Mouse (Mus musculus): ENCODE measurements around the gene Itgb1. TPM values are rescaled to one million over a fixed set of nuclear protein-coding genes. Genes with fewer than 3 reads are reported as not detected.

The Itgb1 gene
- polyA plus RNA-seq, 1 experiment = 284 TPM

DNA sequence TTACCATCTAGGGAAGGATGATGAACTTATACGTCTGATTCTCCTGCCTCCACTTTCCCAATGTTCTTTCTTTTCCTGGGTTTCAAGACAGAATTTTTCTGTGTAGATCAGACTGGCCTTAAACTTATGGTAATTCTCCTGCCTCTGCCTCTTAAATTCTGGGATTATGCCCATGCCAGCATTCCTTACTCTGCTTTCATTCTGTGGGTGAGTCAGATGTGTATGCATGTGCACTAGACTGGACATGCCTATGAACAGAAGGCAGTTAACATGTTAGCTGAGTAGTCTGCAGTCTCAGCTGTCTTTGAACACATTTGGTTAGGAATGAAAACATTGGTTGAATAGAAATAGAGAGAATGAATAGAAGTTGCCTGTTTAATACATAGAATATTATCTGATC, 18.9 kb downstream of the Itgb1 start:
- Histone ChIP-seq H3K4me1 (ENCODE audit: control insufficient read depth, insufficient read depth, low read length) (peaks cover 16% of the 10 kb centered on the region), H3K27ac (ENCODE audit: insufficient read depth, low read depth, low read length) (no peak overlapping the region), H3K4me3 (ENCODE audit: insufficient read depth, low read length) (no peak overlapping the region)
- TF ChIP-seq POLR2A (IDR thresholded peaks at IDR 0.05; ENCODE audit: borderline replicate concordance, low read depth, low read length) (no peak), CTCF (IDR thresholded peaks at IDR 0.05; ENCODE audit: low read depth, low read length) (no peak)

DNA sequence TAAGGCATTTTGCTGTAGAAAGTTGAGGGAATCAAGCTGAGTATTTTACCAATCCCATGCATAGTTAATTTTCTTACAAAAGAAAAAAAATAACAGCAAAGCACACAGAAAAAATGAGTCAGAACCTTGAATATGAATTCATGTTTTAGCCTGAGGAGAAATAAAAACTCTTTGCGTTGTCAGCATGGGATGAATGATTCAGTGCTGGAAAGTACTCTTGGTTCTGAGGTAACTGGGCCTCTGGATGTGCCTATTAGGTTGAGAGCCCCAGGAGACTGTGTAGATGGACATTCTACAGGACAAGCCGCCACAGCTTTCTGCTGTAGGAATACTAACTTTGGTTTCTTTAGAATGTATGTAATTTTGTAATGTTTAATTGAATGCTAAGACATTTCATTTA, 19.4 kb downstream of the Itgb1 start:
- Histone ChIP-seq H3K4me3 (ENCODE audit: insufficient read depth, low read length) (no peak overlapping the region), H3K27ac (ENCODE audit: insufficient read depth, low read depth, low read length) (no peak overlapping the region), H3K4me1 (ENCODE audit: control insufficient read depth, insufficient read depth, low read length) (peaks cover 13% of the 10 kb centered on the region)
- TF ChIP-seq POLR2A (IDR thresholded peaks at IDR 0.05; ENCODE audit: borderline replicate concordance, low read depth, low read length) (no peak), CTCF (IDR thresholded peaks at IDR 0.05; ENCODE audit: low read depth, low read length) (no peak)

DNA sequence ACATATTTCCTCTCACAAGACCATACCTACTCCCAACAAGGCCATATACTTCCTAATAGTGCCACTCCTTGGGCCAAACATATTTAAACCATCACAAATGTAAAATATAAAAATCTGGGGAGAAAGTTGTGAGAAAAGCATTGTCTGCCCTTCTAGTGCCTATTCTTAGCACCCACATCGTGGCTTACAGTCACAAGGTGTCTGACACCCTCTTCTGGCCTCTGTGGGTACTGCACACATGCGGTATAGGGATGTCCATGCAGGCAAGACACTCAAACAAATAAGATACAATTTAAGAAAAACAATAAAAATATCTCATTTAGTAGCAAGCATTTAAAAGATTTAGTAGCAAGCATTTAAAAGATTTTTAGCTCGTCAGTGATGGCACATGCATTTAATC, 23.8 kb downstream of the Itgb1 start:
- Histone ChIP-seq H3K27ac (ENCODE audit: insufficient read depth, low read depth, low read length) (no peak overlapping the region), H3K4me3 (ENCODE audit: insufficient read depth, low read length) (no peak overlapping the region), H3K4me1 (ENCODE audit: control insufficient read depth, insufficient read depth, low read length) (peaks cover 2% of the 10 kb centered on the region; the same call in 1 of the 2 replicates)
- no peak for TF ChIP-seq POLR2A (IDR thresholded peaks at IDR 0.05; ENCODE audit: borderline replicate concordance, low read depth, low read length)
- TF ChIP-seq CTCF (IDR thresholded peaks at IDR 0.05; ENCODE audit: low read depth, low read length) = peak; percentile 84

DNA sequence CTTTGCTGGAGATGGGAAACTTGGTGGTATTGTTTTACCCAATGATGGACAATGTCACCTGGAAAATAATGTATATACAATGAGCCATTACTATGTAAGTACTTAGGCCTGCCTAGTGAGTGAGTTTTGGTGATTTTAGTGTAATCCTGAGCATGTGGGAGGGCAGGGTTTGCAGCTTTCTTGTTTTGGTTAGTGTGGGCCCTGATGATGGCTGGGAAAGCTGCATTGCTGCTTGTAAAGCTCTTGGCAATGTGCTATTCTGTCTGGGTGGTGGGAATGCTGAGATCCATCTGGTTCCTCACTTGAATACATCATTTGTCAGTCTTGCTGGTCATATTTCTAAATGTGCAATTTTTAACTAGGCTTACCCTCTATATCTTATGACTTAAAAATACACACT, 30.7 kb downstream of the Itgb1 start:
- Histone ChIP-seq H3K4me3 (ENCODE audit: insufficient read depth, low read length) (no peak overlapping the region), H3K27ac (ENCODE audit: insufficient read depth, low read depth, low read length) (no peak overlapping the region)
- TF ChIP-seq POLR2A (IDR thresholded peaks at IDR 0.05; ENCODE audit: borderline replicate concordance, low read depth, low read length) = no peak
- no peak for TF ChIP-seq CTCF (IDR thresholded peaks at IDR 0.05; ENCODE audit: low read depth, low read length)

DNA sequence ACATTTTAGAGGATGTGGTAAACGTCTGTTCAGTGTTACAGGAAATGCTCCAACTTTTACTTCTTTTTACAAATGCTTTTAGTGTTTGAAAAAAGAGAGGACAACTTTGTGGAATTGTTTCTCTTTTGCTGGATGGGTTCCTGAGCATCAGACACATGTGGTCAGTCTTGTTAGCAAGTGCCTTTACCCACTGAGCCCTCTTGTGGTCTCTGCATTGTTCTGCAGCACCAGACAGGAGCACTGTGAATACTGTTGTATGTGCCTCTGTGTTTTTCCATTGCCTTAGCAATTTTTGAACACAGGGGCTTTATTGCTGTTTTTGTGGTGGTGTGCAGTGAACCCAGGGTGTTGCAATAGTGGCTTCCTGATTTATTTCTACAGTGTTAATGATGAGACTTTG, 39.4 kb downstream of the Itgb1 start:
- H3K4me1 ChIP-seq (ENCODE audit: control insufficient read depth, insufficient read depth, low read length) = peaks cover 4% of the 10 kb centered on the region; the same call in 1 of the 2 replicates
- no peak overlapping the region for H3K4me3 ChIP-seq (ENCODE audit: insufficient read depth, low read length)
- no peak for TF ChIP-seq POLR2A (IDR thresholded peaks at IDR 0.05; ENCODE audit: borderline replicate concordance, low read depth, low read length)
- TF ChIP-seq CTCF (IDR thresholded peaks at IDR 0.05; ENCODE audit: low read depth, low read length) = no peak
- no peak overlapping the region for H3K27ac ChIP-seq (ENCODE audit: insufficient read depth, low read depth, low read length)

More for the DNA sequence above, 30.7 kb downstream of the Itgb1 start:
- 0 out of 2 replicates have a peak, but pooled peaks cover 2% of the 10 kb centered on the region for H3K4me1 ChIP-seq (ENCODE audit: control insufficient read depth, insufficient read depth, low read length)

DNA sequence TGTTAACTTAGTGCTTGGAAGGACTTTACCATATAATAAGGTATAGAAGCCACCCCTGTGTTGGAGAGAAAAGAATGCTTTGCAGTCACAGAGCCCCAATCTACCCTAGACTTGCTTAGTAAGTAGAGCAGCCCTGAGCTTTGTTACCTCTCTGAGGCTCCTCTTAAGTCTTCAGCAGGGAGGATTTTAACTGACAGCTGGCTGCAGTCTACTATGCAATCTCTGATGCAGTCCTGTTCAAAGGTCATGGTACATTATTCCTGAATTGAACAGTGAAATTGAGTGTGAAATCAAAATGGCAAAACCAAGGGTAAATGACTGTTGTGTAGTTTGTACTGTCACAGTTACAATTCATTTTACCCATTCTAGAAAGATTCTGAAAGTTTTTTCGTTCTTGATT, 41.8 kb downstream of the Itgb1 start:
- TF ChIP-seq CTCF (IDR thresholded peaks at IDR 0.05; ENCODE audit: low read depth, low read length) (no peak), POLR2A (IDR thresholded peaks at IDR 0.05; ENCODE audit: borderline replicate concordance, low read depth, low read length) (no peak)
- Histone ChIP-seq H3K27ac (ENCODE audit: insufficient read depth, low read depth, low read length) (no peak overlapping the region), H3K4me1 (ENCODE audit: control insufficient read depth, insufficient read depth, low read length) (peaks cover 4% of the 10 kb centered on the region; the same call in 1 of the 2 replicates), H3K4me3 (ENCODE audit: insufficient read depth, low read length) (no peak overlapping the region)

DNA sequence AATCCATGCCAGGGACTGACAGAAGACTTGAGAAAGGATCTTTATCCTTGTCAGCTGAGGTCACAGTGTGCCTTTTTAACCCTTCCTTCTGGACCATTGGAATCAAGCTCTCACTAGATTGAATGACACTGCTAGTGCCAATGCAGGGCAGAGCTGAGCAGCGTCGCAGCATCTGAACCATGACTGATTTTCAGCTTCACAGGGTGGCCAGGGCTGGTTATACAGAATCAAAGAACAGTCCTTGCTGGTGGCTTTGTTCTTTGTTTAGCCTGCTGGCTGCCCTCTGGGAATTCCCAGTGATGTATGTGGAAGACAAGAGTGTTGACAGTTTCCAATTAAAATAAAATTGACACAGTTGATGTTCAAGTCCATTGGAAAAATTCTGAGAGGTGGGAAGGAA, 46.8 kb downstream of the Itgb1 start:
- Histone ChIP-seq H3K4me1 (ENCODE audit: control insufficient read depth, insufficient read depth, low read length) (no peaks in the 10 kb centered on the region), H3K27ac (ENCODE audit: insufficient read depth, low read depth, low read length) (no peak overlapping the region), H3K4me3 (ENCODE audit: insufficient read depth, low read length) (no peak overlapping the region)
- TF ChIP-seq CTCF (IDR thresholded peaks at IDR 0.05; ENCODE audit: low read depth, low read length) (no peak), POLR2A (IDR thresholded peaks at IDR 0.05; ENCODE audit: borderline replicate concordance, low read depth, low read length) (no peak)

DNA sequence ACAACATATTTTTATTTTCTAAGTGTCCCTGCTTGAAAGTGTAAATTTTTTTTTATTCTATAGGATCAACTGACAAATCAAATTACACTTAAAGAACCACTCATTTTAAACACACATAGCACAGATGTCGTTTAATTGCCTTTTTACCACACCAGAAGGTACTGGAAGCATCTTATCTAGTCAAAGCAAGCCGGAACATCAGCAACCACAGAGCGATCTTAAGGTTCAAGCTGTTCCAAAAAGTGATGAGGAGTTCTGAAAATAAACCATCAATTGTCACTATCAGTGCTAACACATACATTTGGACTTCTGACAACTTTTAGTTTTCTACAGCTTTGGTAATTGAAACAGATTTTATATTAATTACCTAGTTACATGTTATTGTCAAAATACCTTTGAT, 48.7 kb downstream of the Itgb1 start:
- TF ChIP-seq POLR2A (IDR thresholded peaks at IDR 0.05; ENCODE audit: borderline replicate concordance, low read depth, low read length) (no peak), CTCF (IDR thresholded peaks at IDR 0.05; ENCODE audit: low read depth, low read length) (no peak)
- H3K27ac ChIP-seq (ENCODE audit: insufficient read depth, low read depth, low read length) = no peak overlapping the region
- H3K4me1 ChIP-seq (ENCODE audit: control insufficient read depth, insufficient read depth, low read length) = no peaks in the 10 kb centered on the region
- no peak overlapping the region for H3K4me3 ChIP-seq (ENCODE audit: insufficient read depth, low read length)

DNA sequence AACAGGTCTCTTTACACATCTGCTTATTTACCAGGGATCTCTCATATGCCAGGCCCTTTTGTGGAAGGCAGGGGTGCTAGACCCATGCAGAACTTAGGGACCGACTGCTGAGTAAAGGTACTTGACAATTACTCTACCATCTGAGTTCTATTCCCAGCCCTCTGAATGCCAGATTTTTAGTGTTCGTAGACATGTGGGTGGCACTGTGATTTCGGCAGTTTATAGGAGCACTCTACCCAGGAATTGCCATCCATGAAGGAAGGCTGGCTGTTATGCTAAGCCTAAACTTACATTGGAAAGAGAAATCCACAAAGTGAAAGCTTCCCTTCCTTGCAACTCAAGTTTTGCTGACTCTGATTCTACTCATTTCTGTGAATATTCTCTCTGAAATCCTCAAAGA, 50.2 kb downstream of the Itgb1 start:
- TF ChIP-seq CTCF (IDR thresholded peaks at IDR 0.05; ENCODE audit: low read depth, low read length) (no peak), POLR2A (IDR thresholded peaks at IDR 0.05; ENCODE audit: borderline replicate concordance, low read depth, low read length) (no peak)
- Histone ChIP-seq H3K4me3 (ENCODE audit: insufficient read depth, low read length) (no peak overlapping the region), H3K27ac (ENCODE audit: insufficient read depth, low read depth, low read length) (no peak overlapping the region), H3K4me1 (ENCODE audit: control insufficient read depth, insufficient read depth, low read length) (no peaks in the 10 kb centered on the region)

Other genes with a start within 250 kb of the Itgb1 start
- not detected in 2 replicates for gene Gm3952, start 113.0 kb downstream of the Itgb1 start, polyA plus RNA-seq (2012; ENCODE audit: insufficient read depth, insufficient read length, missing spikeins)

Measured in bone marrow macrophage, adult 2 months (primary cell).